Mouse (Mus musculus): ENCODE results near the gene Hist1h2ao. TPM values are rescaled to one million over a fixed set of nuclear protein-coding genes. Genes with fewer than 3 reads are reported as not detected.
"Not testable (repeated sequence)": the region's sequence is repeated elsewhere in the genome, so short reads cannot be mapped to it uniquely, and the experiment has no call there.

Gene Hist1h2ao
- polyA plus RNA-seq, 1 experiment: not detected

GRCm38 (mm10) chr13:21828511-21828910, 18.2 kb downstream of the Hist1h2ao start:
- no peaks in the 10 kb centered on the region; the same call in 1 of the 2 replicates for H3K4me1 ChIP-seq (ENCODE audit: control insufficient read depth, insufficient read depth, low read length)
- TF ChIP-seq POLR2A (IDR thresholded peaks at IDR 0.05; ENCODE audit: control insufficient read depth, low read depth, low read length): no peak
- no peak for TF ChIP-seq CTCF (IDR thresholded peaks at IDR 0.05; ENCODE audit: control insufficient read depth, insufficient read depth, insufficient replicate concordance, low read depth, low read length)
- H3K27me3 ChIP-seq (ENCODE audit: control insufficient read depth, insufficient read depth, low read length): no peaks in the 10 kb centered on the region
- H3K27ac ChIP-seq (ENCODE audit: control insufficient read depth, insufficient read depth, low read depth, low read length): no peak overlapping the region
- H3K36me3 ChIP-seq (ENCODE audit: control insufficient read depth, insufficient read depth, low read length): no peaks in the 10 kb centered on the region
- H3K4me3 ChIP-seq (ENCODE audit: control insufficient read depth, low read depth, low read length): no peak overlapping the region

- H3K36me3 ChIP-seq (ENCODE audit: control insufficient read depth, insufficient read depth, low read length): no peaks in the 10 kb centered on the region
- no peak overlapping the region for H3K4me3 ChIP-seq (ENCODE audit: control insufficient read depth, low read depth, low read length)
- H3K27me3 ChIP-seq (ENCODE audit: control insufficient read depth, insufficient read depth, low read length): no peaks in the 10 kb centered on the region
- H3K27ac ChIP-seq (ENCODE audit: control insufficient read depth, insufficient read depth, low read depth, low read length): 0 out of 2 replicates have a peak overlapping the region, but pooled peaks have one; percentile 44
- no peak for TF ChIP-seq CTCF (IDR thresholded peaks at IDR 0.05; ENCODE audit: control insufficient read depth, insufficient read depth, insufficient replicate concordance, low read depth, low read length)
- TF ChIP-seq POLR2A (IDR thresholded peaks at IDR 0.05; ENCODE audit: control insufficient read depth, low read depth, low read length): no peak
- no peaks in the 10 kb centered on the region; the same call in 1 of the 2 replicates for H3K4me1 ChIP-seq (ENCODE audit: control insufficient read depth, insufficient read depth, low read length)
Measured at GRCm38 (mm10) chr13:21830344-21830743, 20.1 kb downstream of the Hist1h2ao start.

GRCm38 (mm10) chr13:21831418-21832394, 21.4 kb downstream of the Hist1h2ao start, which contains the start of gene Hist1h4n:
TSS of gene Hist1h4n (minus strand) at chr13:21832196.
- not testable (repeated sequence) for H3K4me3 ChIP-seq (ENCODE audit: control insufficient read depth, low read depth, low read length); H3K4me1 ChIP-seq (ENCODE audit: control insufficient read depth, insufficient read depth, low read length); H3K36me3 ChIP-seq (ENCODE audit: control insufficient read depth, insufficient read depth, low read length); H3K27ac ChIP-seq (ENCODE audit: control insufficient read depth, insufficient read depth, low read depth, low read length); H3K27me3 ChIP-seq (ENCODE audit: control insufficient read depth, insufficient read depth, low read length)

GRCm38 (mm10) chr13:21833461-21833860, 23.2 kb downstream of the Hist1h2ao start, which contains the start of the genes Hist1h2ap and Hist1h2br:
TSS of gene Hist1h2ap (minus strand) at chr13:21833507.
TSS of gene Hist1h2br (plus strand) at chr13:21833743.
- H3K36me3 ChIP-seq (ENCODE audit: control insufficient read depth, insufficient read depth, low read length); H3K4me1 ChIP-seq (ENCODE audit: control insufficient read depth, insufficient read depth, low read length); H3K27ac ChIP-seq (ENCODE audit: control insufficient read depth, insufficient read depth, low read depth, low read length); H3K4me3 ChIP-seq (ENCODE audit: control insufficient read depth, low read depth, low read length); H3K27me3 ChIP-seq (ENCODE audit: control insufficient read depth, insufficient read depth, low read length): not testable (repeated sequence)

GRCm38 (mm10) chr13:21840508-21840907, 30.2 kb downstream of the Hist1h2ao start:
- not testable (repeated sequence) for H3K27ac ChIP-seq (ENCODE audit: control insufficient read depth, insufficient read depth, low read depth, low read length); H3K36me3 ChIP-seq (ENCODE audit: control insufficient read depth, insufficient read depth, low read length); H3K27me3 ChIP-seq (ENCODE audit: control insufficient read depth, insufficient read depth, low read length); H3K4me3 ChIP-seq (ENCODE audit: control insufficient read depth, low read depth, low read length); H3K4me1 ChIP-seq (ENCODE audit: control insufficient read depth, insufficient read depth, low read length)

- H3K27me3 ChIP-seq (ENCODE audit: control insufficient read depth, insufficient read depth, low read length); H3K27ac ChIP-seq (ENCODE audit: control insufficient read depth, insufficient read depth, low read depth, low read length); H3K36me3 ChIP-seq (ENCODE audit: control insufficient read depth, insufficient read depth, low read length); H3K4me3 ChIP-seq (ENCODE audit: control insufficient read depth, low read depth, low read length); H3K4me1 ChIP-seq (ENCODE audit: control insufficient read depth, insufficient read depth, low read length): not testable (repeated sequence)
Measured at GRCm38 (mm10) chr13:21846356-21846755, 36.1 kb downstream of the Hist1h2ao start.

GRCm38 (mm10) chr13:21847883-21848282, 37.6 kb downstream of the Hist1h2ao start:
- Histone ChIP-seq H3K36me3 (ENCODE audit: control insufficient read depth, insufficient read depth, low read length) (no peaks in the 10 kb centered on the region), H3K27ac (ENCODE audit: control insufficient read depth, insufficient read depth, low read depth, low read length) (no peak overlapping the region), H3K4me3 (ENCODE audit: control insufficient read depth, low read depth, low read length) (no peak overlapping the region), H3K27me3 (ENCODE audit: control insufficient read depth, insufficient read depth, low read length) (no peaks in the 10 kb centered on the region), H3K4me1 (ENCODE audit: control insufficient read depth, insufficient read depth, low read length) (no peaks in the 10 kb centered on the region)
- TF ChIP-seq CTCF (IDR thresholded peaks at IDR 0.05; ENCODE audit: control insufficient read depth, insufficient read depth, insufficient replicate concordance, low read depth, low read length) (no peak), POLR2A (IDR thresholded peaks at IDR 0.05; ENCODE audit: control insufficient read depth, low read depth, low read length) (no peak)

- H3K4me1 ChIP-seq (ENCODE audit: control insufficient read depth, insufficient read depth, low read length); H3K36me3 ChIP-seq (ENCODE audit: control insufficient read depth, insufficient read depth, low read length); H3K27me3 ChIP-seq (ENCODE audit: control insufficient read depth, insufficient read depth, low read length); H3K4me3 ChIP-seq (ENCODE audit: control insufficient read depth, low read depth, low read length); H3K27ac ChIP-seq (ENCODE audit: control insufficient read depth, insufficient read depth, low read depth, low read length): not testable (repeated sequence)
Measured at GRCm38 (mm10) chr13:21850696-21851095, 40.4 kb downstream of the Hist1h2ao start.
